Mouse (Mus musculus) embryo, embryonic 11 days (tissue): ENCODE data around the gene Thap8.

Source experiments
- DNase-seq: peaks from one replicate; pipeline ENCODE4 v3.0.0-alpha.2; 2015

Thap8 gene

DNA sequence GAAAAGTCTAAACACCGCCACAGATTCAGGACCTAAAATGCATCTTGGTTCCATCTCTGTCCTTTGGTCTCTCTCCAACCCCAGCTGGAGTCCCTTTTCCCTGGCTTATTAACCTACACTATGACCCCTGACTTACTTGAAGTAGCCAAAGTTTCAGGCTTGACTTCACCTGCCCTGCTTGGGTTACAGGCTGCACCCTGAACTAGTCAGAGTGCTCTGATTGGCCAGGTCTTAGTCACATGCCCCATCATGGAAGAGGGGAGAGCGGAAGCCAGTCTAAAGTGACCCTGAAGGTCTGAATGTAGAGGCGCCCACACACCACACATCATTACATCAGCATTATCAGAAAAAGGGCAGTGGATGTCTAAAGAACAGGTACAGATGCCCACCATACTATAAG is 38.2 kb downstream of the Thap8 start:
- DNase-seq = no peak

- no peak for DNase-seq
Observed at GRCm38 (mm10) chr7:30320946-30321345, 41.1 kb downstream of the Thap8 start.

DNA sequence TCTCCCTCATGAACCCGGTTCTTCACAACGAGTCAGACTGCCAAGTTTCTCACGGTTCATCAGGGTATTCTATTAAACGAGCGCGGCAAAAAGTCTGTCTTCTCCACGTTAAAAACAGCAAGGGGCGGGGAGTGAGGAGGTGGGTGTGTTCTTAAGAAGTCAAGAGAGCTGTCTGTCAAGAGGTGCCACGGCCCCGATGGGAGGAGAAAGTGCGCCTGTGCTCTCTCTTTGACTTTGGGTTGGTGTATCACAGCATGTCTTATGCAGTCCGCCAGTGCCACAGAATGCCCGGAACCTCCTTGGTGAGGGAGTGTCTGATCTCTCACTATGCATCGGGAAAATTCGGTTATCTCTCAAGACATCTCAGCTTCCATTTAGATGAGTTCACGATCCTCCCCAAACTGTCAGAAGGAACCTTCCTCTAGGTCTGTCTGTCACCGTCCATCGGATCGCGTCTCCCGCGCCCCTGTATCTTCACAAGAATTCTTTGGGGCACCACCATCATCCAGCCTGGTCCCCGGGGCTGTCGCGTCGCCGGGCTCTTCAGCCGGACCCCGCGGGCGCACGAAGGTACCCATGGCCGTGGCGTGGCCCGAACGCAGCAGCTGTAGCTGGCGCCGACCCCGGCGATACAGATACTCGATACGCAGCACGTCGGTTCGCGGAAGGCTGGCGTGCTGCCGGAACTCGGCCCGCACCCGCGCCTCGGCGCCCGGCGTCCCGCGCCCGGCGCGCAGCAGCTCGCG is 41.8 kb downstream of the Thap8 start, which contains the start of gene E130208F15Rik:
E130208F15Rik (plus strand) TSS at position 202 of the 746 bp plus-strand sequence.
- DNase-seq = peak; percentile 75

GRCm38 (mm10) chr7:30322285-30322667 is 42.4 kb downstream of the Thap8 start:
- peak; percentile 98 for DNase-seq

DNA sequence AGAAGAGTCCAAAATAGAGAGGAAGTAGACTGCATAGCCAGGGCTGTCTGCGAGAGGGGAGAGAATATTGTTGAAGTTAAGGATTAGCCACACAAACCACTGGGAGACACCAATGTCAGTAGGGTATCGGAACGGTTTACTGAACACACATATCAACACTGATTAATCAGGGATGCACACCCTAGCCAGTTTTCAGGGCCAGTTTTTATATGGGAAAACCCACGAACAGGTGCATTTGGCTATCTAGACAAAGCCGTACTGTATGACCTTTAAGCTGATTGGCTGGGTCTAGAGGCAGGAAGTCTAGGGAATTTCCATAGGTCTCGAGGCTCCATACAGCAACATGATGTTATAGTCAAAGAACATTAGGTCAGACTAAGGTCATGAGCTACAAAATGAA is 43.0 kb downstream of the Thap8 start:
- DNase-seq = no peak

GRCm38 (mm10) chr7:30323795-30324194 is 43.9 kb downstream of the Thap8 start, which contains the start of gene Sdhaf1:
Gene Sdhaf1, minus strand, starts transcription at chr7:30323895.
- no peak for DNase-seq

- no peak for DNase-seq
Observed at GRCm38 (mm10) chr7:30324300-30324944, 44.5 kb downstream of the Thap8 start.

- DNase-seq = peak; percentile 37
Observed at GRCm38 (mm10) chr7:30325364-30325763, 45.5 kb downstream of the Thap8 start.

DNA sequence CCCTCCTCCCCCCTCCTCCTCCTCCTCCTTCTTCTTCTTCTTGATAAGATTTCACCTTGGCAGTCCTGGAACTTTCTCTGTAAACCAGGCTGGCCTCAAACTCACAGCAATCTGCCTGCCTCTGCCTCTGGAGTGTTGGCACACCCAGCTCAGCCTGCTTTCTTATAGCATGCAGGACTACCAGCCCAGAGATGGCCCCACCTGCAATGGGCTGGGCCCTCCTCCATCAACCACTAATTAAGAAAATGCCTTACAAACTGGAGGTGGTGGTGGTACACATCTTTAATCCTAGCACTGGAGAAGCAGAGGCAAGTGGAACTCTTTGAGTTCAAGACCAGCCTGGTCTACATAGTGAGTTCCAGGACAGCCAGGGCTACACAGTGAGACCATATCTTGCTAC is 46.5 kb downstream of the Thap8 start:
- no peak for DNase-seq

DNA sequence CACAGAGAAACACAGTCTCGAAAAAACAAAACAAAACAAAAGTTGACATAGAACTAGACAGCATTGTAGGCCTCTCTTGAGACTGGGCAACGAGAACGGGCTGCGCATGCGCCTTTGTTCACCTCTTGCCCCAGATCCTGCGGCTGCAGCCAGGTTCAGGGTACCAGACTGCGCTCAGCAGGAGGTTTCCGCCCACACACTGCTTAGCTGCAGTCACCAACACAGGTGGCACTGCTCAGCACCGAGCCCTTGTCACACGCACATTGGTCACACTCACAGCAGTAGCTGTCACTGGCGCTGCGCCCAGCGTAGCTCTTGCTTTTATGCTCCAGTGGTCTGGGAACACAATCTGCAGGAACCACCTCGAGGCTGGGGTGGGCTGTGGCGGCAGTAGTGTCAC is 47.2 kb downstream of the Thap8 start:
- DNase-seq = no peak

DNA sequence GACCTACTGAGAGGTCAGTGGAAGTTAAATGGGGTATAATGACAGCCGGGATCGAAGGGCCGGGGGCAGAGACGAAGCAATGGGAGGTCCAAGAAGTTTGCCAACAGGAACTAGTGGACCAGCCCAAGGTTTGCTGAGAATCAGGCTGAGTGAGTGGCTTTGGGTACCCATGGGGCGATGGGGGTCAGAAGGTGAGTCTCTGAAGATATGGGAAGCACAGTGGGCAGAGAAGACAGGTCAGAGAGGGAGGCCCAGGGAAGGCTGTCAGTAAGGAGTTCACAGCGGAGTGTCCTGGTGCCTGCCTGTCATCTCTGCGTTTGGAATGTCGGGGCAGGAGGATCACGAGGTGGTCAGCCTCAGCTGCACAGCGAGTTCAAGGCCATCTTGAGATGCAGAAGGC is 48.5 kb downstream of the Thap8 start:
- DNase-seq = no peak

DNA sequence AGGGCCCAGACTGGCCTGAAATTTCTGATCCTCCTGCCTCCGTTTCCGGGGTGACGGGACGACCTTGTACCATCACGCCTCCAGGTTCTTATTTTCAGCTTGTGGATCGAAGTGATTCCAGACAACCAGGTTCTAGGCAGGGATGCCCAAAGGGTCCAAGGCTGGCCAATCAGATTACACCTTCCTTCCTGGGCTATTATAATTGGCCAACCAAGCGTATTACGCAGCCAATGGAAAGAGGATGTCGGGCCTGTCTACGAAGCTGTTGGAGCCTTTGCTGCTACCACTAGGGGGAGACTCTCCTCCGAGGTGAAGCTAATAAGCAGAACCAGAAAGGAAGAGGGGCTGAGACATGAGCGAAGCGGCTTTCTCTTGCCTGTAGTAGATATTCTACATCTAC is 52.0 kb downstream of the Thap8 start:
- peak; percentile 94 for DNase-seq

GRCm38 (mm10) chr7:30332622-30333259 is 52.8 kb downstream of the Thap8 start:
- no peak for DNase-seq

DNA sequence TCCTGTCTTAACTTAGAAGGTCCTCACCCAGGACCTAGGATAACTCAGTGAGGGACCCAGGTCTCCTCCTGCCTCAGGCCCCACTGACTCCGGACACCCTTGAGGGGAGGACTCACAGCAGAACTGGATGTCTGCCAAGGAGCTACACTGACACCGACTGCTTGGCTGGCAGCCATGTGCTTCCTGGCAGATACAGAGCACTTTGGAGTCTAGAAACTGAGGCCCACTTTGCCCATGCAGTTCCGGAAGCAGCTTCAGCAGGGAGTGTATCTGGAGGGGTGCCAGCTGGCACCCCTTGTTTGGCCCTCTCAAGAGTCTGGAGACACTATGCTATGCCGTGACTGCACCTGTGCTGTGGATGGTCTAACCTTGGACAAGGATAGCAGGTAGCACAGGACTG is 53.5 kb downstream of the Thap8 start:
- DNase-seq = no peak

GRCm38 (mm10) chr7:30334563-30334962 is 54.7 kb downstream of the Thap8 start:
- no peak for DNase-seq

DNA sequence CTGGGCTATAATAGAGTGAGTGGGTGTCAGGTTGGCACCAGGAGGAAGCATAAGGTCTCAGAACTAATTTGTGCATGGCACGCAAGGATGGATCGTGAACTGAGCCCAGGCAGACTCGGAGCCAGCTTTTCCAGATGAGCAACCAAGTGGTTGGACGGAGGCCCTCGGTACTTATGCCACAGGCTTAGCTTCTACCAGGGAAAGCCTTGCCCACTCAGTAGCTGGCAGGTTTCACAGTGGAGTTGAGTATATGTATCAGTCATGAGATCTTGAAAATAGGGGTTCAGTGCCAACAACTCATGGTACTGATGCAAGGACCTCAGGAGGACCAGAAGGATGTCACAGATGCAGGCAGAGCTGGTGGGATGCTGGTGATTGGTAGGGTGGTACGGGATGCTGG is 55.8 kb downstream of the Thap8 start:
- DNase-seq = no peak

- DNase-seq = peak; percentile 90
Observed at GRCm38 (mm10) chr7:30336384-30336783, 56.5 kb downstream of the Thap8 start.

- no peak for DNase-seq
Observed at GRCm38 (mm10) chr7:30339432-30340109, 59.7 kb downstream of the Thap8 start.
